Mouse (Mus musculus) thymus, postnatal 10 days (tissue): ENCODE measurements around the gene Hdac5.

Source experiments
- DNase-seq, 2 experiments: peaks; one replicate each; pipeline ENCODE4 v3.0.0; 2021; ENCODE audit warnings: low spot score in 2 of 2

The Hdac5 gene

GRCm38 (mm10) chr11:102230006-102230741 lies at the start of gene Hdac5:
Gene Hdac5 (minus strand): TSS chr11:102230166.
- peak; percentile 96 to 97 for DNase-seq

GRCm38 (mm10) chr11:102279595-102279994 lies 49.6 kb upstream of the Hdac5 start:
- no peak for DNase-seq

GRCm38 (mm10) chr11:102277754-102278153 lies 47.8 kb upstream of the Hdac5 start:
- no peak for DNase-seq

- no peak for DNase-seq
Observed at GRCm38 (mm10) chr11:102276411-102276915, 46.5 kb upstream of the Hdac5 start.

- no peak for DNase-seq
Observed at GRCm38 (mm10) chr11:102268520-102269244, 38.7 kb upstream of the Hdac5 start, which contains the start of gene Asb16. Gene Asb16 (plus strand): TSS chr11:102268743.

GRCm38 (mm10) chr11:102267480-102267879 lies 37.5 kb upstream of the Hdac5 start:
- peak; percentile 33 to 61 for DNase-seq

- DNase-seq: no peak
Observed at GRCm38 (mm10) chr11:102266631-102267355, 36.8 kb upstream of the Hdac5 start.

GRCm38 (mm10) chr11:102265816-102266215 lies 35.9 kb upstream of the Hdac5 start:
- no peak for DNase-seq

- DNase-seq: no peak
Observed at GRCm38 (mm10) chr11:102263211-102263610, 33.2 kb upstream of the Hdac5 start.

GRCm38 (mm10) chr11:102258521-102258920 lies 28.6 kb upstream of the Hdac5 start:
- no peak for DNase-seq

- DNase-seq: no peak
Observed at GRCm38 (mm10) chr11:102258095-102258494, 28.1 kb upstream of the Hdac5 start.

GRCm38 (mm10) chr11:102257514-102257913 lies 27.5 kb upstream of the Hdac5 start:
- DNase-seq: peak in 1 of 2 experiments; percentile 19

- DNase-seq: no peak
Observed at GRCm38 (mm10) chr11:102249351-102250090, 19.6 kb upstream of the Hdac5 start.

GRCm38 (mm10) chr11:102248630-102249230 lies 18.8 kb upstream of the Hdac5 start, which contains the start of gene BC030867:
Gene BC030867 (plus strand): TSS chr11:102248882.
- peak; percentile 85 to 97 for DNase-seq

GRCm38 (mm10) chr11:102246871-102247270 lies 16.9 kb upstream of the Hdac5 start:
- DNase-seq: no peak

- no peak for DNase-seq
Observed at GRCm38 (mm10) chr11:102246273-102246635, 16.3 kb upstream of the Hdac5 start.

GRCm38 (mm10) chr11:102245581-102246272 lies 15.8 kb upstream of the Hdac5 start:
- no peak for DNase-seq

GRCm38 (mm10) chr11:102244926-102245449 lies 15.0 kb upstream of the Hdac5 start:
- no peak for DNase-seq

- DNase-seq: no peak
Observed at GRCm38 (mm10) chr11:102241874-102242273, 11.9 kb upstream of the Hdac5 start.

- DNase-seq: no peak
Observed at GRCm38 (mm10) chr11:102241246-102241645, 11.3 kb upstream of the Hdac5 start.
